ENCODE assay signal across 8 mouse cellular contexts in the genomic region with DNA sequence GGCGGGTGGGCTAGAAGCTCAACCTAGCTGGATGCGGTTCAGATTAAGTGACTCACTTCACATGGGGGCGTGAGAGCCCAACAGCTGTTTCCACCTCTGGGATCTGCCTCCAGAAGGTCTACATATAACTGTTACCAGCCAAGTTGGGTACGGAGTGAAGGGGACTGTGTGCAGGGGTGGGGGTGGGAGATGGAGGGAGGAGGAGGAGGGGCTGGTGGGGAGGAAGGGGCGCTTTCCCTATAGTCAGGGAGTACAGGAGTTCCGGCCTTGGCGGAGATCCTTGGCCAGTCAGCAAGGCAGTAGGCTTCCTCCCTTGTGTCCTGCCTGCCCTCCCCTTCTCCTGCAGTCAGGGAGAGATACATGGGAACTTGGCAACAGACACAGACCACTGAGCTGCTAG. TPM values are rescaled to one million over a fixed set of nuclear protein-coding genes. Genes with fewer than 3 reads are reported as not detected.
DNase-seq lines count a peak whose midpoint lies in the region; ATAC-seq and TF ChIP-seq lines count a peak whose summit lies in the region.
"Had no signal": no experiment of that assay in that cellular context is flagged by ENCODE, and none has a peak within 500 bp of the region (broad histone marks: within the 10 kb centered on the region; RNA-seq: fewer than 3 reads in every experiment).

No protein-coding gene starts in this region.

- H3K9ac ChIP-seq in lung, embryonic 15.5 days: no peak overlapping the region
- H3K9ac ChIP-seq in hindbrain, embryonic 11.5 days (ENCODE audit: low read depth, low read length): no peak overlapping the region

- TF ChIP-seq POLR2A in lung, adult 2 months (IDR thresholded peaks at IDR 0.05; ENCODE audit: borderline replicate concordance, extremely low read depth, low read depth, low read length): no peak

- no peak for DNase-seq in lung, adult 2 months
- peak; percentile 34 for DNase-seq in hindbrain, embryonic 11.5 days (ENCODE audit: low spot score)
- DNase-seq in lung, postnatal 25 days (ENCODE audit: low spot score): peak; percentile 14
- no peak for DNase-seq in right cerebral cortex, postnatal 36 days (ENCODE audit: low spot score in 2 of 2)
- DNase-seq in right cerebral cortex, postnatal 4 days: no peak
- no peak for DNase-seq in cerebellum, adult 9-11 months

- no peaks in the 10 kb centered on the region for H3K36me3 ChIP-seq in lung, embryonic 15.5 days
- H3K36me3 ChIP-seq in hindbrain, embryonic 11.5 days (ENCODE audit: control insufficient read depth, insufficient read depth, low read length): no peaks in the 10 kb centered on the region

- ATAC-seq in lung, embryonic 15.5 days (ENCODE audit: borderline replicate concordance, extremely low read depth, low FRiP score, low TSS enrichment): peak; percentile 58
- ATAC-seq in hindbrain, embryonic 11.5 days (ENCODE audit: low FRiP score): peak; percentile 65

- peaks cover 17% of the 10 kb centered on the region for H3K4me1 ChIP-seq in lung, embryonic 15.5 days
- H3K4me1 ChIP-seq in lung, adult 2 months (ENCODE audit: control insufficient read depth, insufficient read depth, low read length): no peaks in the 10 kb centered on the region
- H3K4me1 ChIP-seq in hindbrain, embryonic 11.5 days (replicated peaks; ENCODE audit: control insufficient read depth, insufficient read depth, low read length): no peaks in the 10 kb centered on the region
- H3K4me1 ChIP-seq: megakaryocyte, embryonic 14.5 days had no signal

- WGBS in lung, embryonic 15.5 days: 34% methylated on average over 7 of the region's 7 CpGs
- 39% methylated on average over 7 of the region's 7 CpGs for WGBS in lung, adult 2 months
- 29% methylated on average over 7 of the region's 7 CpGs for WGBS in hindbrain, embryonic 11.5 days

- H3K27ac ChIP-seq in lung, embryonic 15.5 days: peak overlapping the region; percentile 68
- peak overlapping the region; percentile 19; the same call in 1 of the 2 replicates for H3K27ac ChIP-seq in hindbrain, embryonic 11.5 days (ENCODE audit: low read depth, low read length)

- no peaks in the 10 kb centered on the region for H3K27me3 ChIP-seq in lung, embryonic 15.5 days
- H3K27me3 ChIP-seq in hindbrain, embryonic 11.5 days (ENCODE audit: control insufficient read depth, insufficient read depth, low read length): no peaks in the 10 kb centered on the region

- H3K9me3 ChIP-seq in lung, embryonic 15.5 days: no peaks in the 10 kb centered on the region
- H3K9me3 ChIP-seq in hindbrain, embryonic 11.5 days (ENCODE audit: control insufficient read depth, low read length): no peaks in the 10 kb centered on the region
- H3K9me3 ChIP-seq: megakaryocyte, embryonic 14.5 days had no signal

- peak overlapping the region; percentile 43 for H3K4me2 ChIP-seq in lung, embryonic 15.5 days
- peak overlapping the region; percentile 27; the same call in 1 of the 2 replicates for H3K4me2 ChIP-seq in hindbrain, embryonic 11.5 days (replicated peaks; ENCODE audit: low read depth, low read length)

- no peak overlapping the region for H3K4me3 ChIP-seq in lung, embryonic 15.5 days
- H3K4me3 ChIP-seq in lung, adult 2 months (replicated peaks; ENCODE audit: extremely low read depth, low read depth, low read length): no peak overlapping the region
- H3K4me3 ChIP-seq in hindbrain, embryonic 11.5 days (ENCODE audit: low read depth, low read length): no peak overlapping the region
- H3K4me3 ChIP-seq: megakaryocyte, embryonic 14.5 days had no signal

- no peak for TF ChIP-seq CTCF in lung, adult 2 months (IDR thresholded peaks at IDR 0.05; ENCODE audit: insufficient read depth, low read length)

RNA-seq across cellular contexts. Expression of a gene that starts 35.6 kb away (rescaled TPM):
- polyA plus RNA-seq in lung, embryonic 15.5 days (2015; fragmentation: Nextera tagmentation; extraction: Ambion mirVana): 627 and 632 TPM in 2 replicates
- polyA plus RNA-seq in lung, adult 2 months (2012; rRNA removed): 165 and 170 TPM in 2 replicates
- polyA plus RNA-seq in hindbrain, embryonic 11.5 days (2014; fragmentation: Nextera tagmentation; extraction: Ambion mirVana): 1,127 and 1,205 TPM in 2 replicates

Comparison
In these comparisons a context has a peak if more than half of its experiments do, and no peak if none do; other contexts are left out.
1. DNase-seq: peak in hindbrain, embryonic 11.5 days (single experiment) and lung, postnatal 25 days (single experiment); none in lung, adult 2 months (single experiment), right cerebral cortex, postnatal 36 days (0 of 2), right cerebral cortex, postnatal 4 days (single experiment) and cerebellum, adult 9-11 months (single experiment).